Mouse (Mus musculus) kidney, embryonic 15.5 days (tissue): ENCODE measurements at regions not wholly inside any gene's neighbourhood (a gene's known extent, or its start where the extent isn't known, plus 50 kb on each side); places are given as distances from the start of the nearest gene placed in this dataset.

ENCODE experiments used
- ATAC-seq: fragments of 200-750 bp; cut with Nextera tagmentation; replicated peaks from 2 replicates; pipeline ENCODE4 v1.8.0; 2017; ENCODE audit warnings: moderate TSS enrichment; ENCODE audit not compliant: low FRiP score
- H3K27ac ChIP-seq: fragments of 300-500 bp; sonication (generic); 2 replicates; pipeline ENCODE4 v1.5.1; 2015; ENCODE audit warnings: mild to moderate bottlenecking, inconsistent platforms
- H3K27me3 ChIP-seq: fragments of 300-500 bp; sonication (generic); 2 replicates; pipeline ENCODE4 v1.6.1; 2015; ENCODE audit warnings: inconsistent platforms
- H3K36me3 ChIP-seq: fragments of 300-500 bp; sonication (generic); 2 replicates; pipeline ENCODE4 v1.6.1; 2015; ENCODE audit warnings: inconsistent platforms
- H3K4me1 ChIP-seq: fragments of 300-500 bp; sonication (generic); 2 replicates; pipeline ENCODE4 v1.6.1; 2015; ENCODE audit warnings: inconsistent platforms
- H3K4me2 ChIP-seq: fragments of 300-500 bp; sonication (generic); 2 replicates; pipeline ENCODE4 v1.6.1; 2015; ENCODE audit warnings: moderate library complexity, mild to moderate bottlenecking, inconsistent platforms
- H3K4me3 ChIP-seq: fragments of 300-500 bp; sonication (generic); replicated peaks from 2 replicates; pipeline ENCODE4 v1.5.1; 2015; ENCODE audit warnings: mild to moderate bottlenecking, inconsistent platforms
- H3K9ac ChIP-seq: fragments of 300-500 bp; sonication (generic); 2 replicates; pipeline ENCODE4 v1.6.1; 2015; ENCODE audit warnings: mild to moderate bottlenecking, inconsistent platforms
- H3K9me3 ChIP-seq: fragments of 300-500 bp; sonication (generic); replicated peaks from 2 replicates; pipeline ENCODE4 v1.6.1; 2016; ENCODE audit warnings: inconsistent platforms
- WGBS: fragments of 180-500 bp; shearing (Covaris S2); methylation state at CpG from one replicate; pipeline ENCODE4 v1.1.7; 2015; ENCODE audit warnings: mixed read lengths; 5-methylcytosine and 5-hydroxymethylcytosine counted together

DNA sequence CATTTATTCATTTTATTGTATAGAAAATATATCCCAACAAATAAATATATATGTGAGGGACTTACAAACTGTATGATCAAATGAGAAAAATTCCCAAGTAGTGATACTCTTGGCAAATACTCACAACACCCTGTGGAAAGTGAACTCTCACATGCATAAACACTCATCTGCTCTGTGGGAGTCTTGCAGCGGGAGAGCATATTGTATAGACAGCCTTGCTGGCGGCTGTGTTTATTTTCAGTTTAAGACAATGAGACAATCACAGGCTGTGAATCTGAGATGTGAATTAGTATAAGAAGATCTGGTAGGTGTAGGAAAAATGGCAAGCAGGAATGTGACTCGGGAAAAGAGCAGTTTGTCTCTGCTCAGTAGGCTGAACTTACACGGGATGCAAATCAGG, 2841.7 kb downstream of the Poteg start:
- Histone ChIP-seq H3K4me1 (no peaks in the 10 kb centered on the region), H3K27ac (no peak overlapping the region), H3K9me3 (no peaks in the 10 kb centered on the region), H3K9ac (no peak overlapping the region), H3K4me2 (no peak overlapping the region), H3K36me3 (no peaks in the 10 kb centered on the region), H3K27me3 (no peaks in the 10 kb centered on the region), H3K4me3 (no peak overlapping the region)
- ATAC-seq: no peak
- 35% methylated on average over 4 of the region's 4 CpGs for WGBS

- no peaks in the 10 kb centered on the region for H3K36me3 ChIP-seq
- H3K9me3 ChIP-seq: no peaks in the 10 kb centered on the region
- H3K4me1 ChIP-seq: no peaks in the 10 kb centered on the region
- H3K4me2 ChIP-seq: no peak overlapping the region
- H3K4me3 ChIP-seq: no peak overlapping the region
- H3K27me3 ChIP-seq: no peaks in the 10 kb centered on the region
- H3K27ac ChIP-seq: no peak overlapping the region
- no peak for ATAC-seq
- no peak overlapping the region for H3K9ac ChIP-seq
Measured at GRCm38 (mm10) chr8:30331201-30331600, 2883.7 kb downstream of the Poteg start.

GRCm38 (mm10) chr8:30333352-30333751, 2885.9 kb downstream of the Poteg start:
- Histone ChIP-seq H3K9me3 (no peaks in the 10 kb centered on the region), H3K27ac (no peak overlapping the region), H3K9ac (no peak overlapping the region), H3K36me3 (no peaks in the 10 kb centered on the region), H3K4me1 (no peaks in the 10 kb centered on the region), H3K27me3 (no peaks in the 10 kb centered on the region), H3K4me2 (no peak overlapping the region), H3K4me3 (no peak overlapping the region)
- no peak for ATAC-seq
- 62% methylated on average over 3 of the region's 3 CpGs for WGBS

GRCm38 (mm10) chr8:30359464-30359863, 2912.0 kb downstream of the Poteg start:
- Histone ChIP-seq H3K27me3 (no peaks in the 10 kb centered on the region), H3K4me1 (no peaks in the 10 kb centered on the region)

DNA sequence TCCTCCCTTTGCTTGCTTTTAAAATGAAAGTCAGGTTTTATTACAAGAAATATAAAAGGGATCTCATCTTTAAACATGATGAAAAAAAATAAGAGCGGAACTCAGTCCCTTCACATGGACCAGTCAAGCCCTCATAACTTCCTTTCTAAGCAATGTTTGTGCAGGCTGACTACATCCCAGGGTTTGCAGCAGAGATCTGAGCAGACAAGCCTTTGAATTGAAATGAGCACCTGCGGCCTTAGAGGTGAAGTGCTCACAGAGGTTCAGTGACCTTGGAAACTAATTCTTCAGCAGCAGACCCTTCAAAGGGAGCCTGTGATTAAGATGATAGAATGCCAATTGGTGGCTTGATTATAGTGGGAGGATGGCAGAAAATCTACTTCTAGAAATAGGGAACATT, 2918.3 kb downstream of the Poteg start:
- no peak overlapping the region for H3K4me2 ChIP-seq
- no peaks in the 10 kb centered on the region for H3K36me3 ChIP-seq
- ATAC-seq: no peak
- 70% methylated on average over 2 of the region's 2 CpGs for WGBS
- no peaks in the 10 kb centered on the region for H3K4me1 ChIP-seq
- H3K4me3 ChIP-seq: no peak overlapping the region
- no peak overlapping the region for H3K9ac ChIP-seq
- H3K9me3 ChIP-seq: no peaks in the 10 kb centered on the region
- no peak overlapping the region for H3K27ac ChIP-seq
- no peaks in the 10 kb centered on the region for H3K27me3 ChIP-seq

More at GRCm38 (mm10) chr8:30359464-30359863, 2912.0 kb downstream of the Poteg start:
- Histone ChIP-seq H3K9ac (no peak overlapping the region), H3K4me2 (no peak overlapping the region), H3K27ac (no peak overlapping the region), H3K9me3 (no peaks in the 10 kb centered on the region), H3K36me3 (no peaks in the 10 kb centered on the region), H3K4me3 (no peak overlapping the region)
- ATAC-seq: no peak
- 71% methylated on average over 1 of the region's 1 CpGs for WGBS

- H3K9ac ChIP-seq: no peak overlapping the region
- no peak overlapping the region for H3K4me2 ChIP-seq
- H3K9me3 ChIP-seq: no peaks in the 10 kb centered on the region
- no peaks in the 10 kb centered on the region for H3K36me3 ChIP-seq
- WGBS: 78% methylated on average over 2 of the region's 2 CpGs
- no peak overlapping the region for H3K27ac ChIP-seq
- H3K4me3 ChIP-seq: no peak overlapping the region
- no peak for ATAC-seq
- H3K27me3 ChIP-seq: no peaks in the 10 kb centered on the region
- no peaks in the 10 kb centered on the region for H3K4me1 ChIP-seq
Measured at GRCm38 (mm10) chr8:30391936-30392335, 2944.5 kb downstream of the Poteg start.

DNA sequence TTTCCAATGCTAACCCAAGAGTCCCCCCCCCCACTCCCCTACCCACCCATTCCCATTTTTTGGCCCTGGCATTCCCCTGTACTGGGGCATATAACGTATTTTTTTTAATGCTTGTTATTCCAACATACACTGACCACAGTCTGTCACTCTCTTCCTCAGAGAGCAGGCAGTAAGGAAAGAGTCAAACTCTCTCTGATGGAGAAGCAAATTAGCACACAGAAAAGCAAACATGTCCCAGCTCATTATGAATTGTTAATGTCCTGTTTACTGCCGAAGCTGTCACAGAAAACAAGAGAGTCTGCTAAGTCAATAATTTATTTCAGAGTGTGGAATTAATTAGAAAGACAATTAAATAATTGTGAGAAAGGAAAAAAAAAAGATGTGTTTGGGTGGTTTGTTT, 2989.1 kb upstream of the 5930422O12Rik start:
- Histone ChIP-seq H3K9ac (no peak overlapping the region), H3K4me2 (no peak overlapping the region), H3K27me3 (no peaks in the 10 kb centered on the region), H3K9me3 (no peaks in the 10 kb centered on the region), H3K27ac (no peak overlapping the region), H3K4me1 (no peaks in the 10 kb centered on the region), H3K4me3 (no peak overlapping the region), H3K36me3 (no peaks in the 10 kb centered on the region)
- 71% methylated on average over 2 of the region's 2 CpGs for WGBS
- ATAC-seq: no peak

DNA sequence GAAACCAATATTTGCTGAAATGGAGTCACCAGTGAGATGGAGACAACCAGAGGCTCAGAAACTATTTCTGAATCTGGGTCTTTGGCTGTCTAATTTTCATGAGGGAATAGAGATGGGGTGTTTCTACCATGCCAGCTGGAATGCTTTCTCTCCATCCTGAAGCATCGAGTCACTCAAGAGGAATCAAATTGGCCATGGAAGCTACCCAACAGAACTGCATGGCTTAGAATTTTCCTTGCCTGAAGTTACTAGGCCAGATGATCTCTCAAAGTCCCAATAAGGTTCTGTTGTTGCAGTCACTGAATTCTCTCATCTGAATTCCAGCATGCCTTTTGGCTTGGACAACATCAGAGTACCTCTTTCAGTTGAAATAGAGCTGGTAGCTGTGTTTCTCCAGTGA, 2986.7 kb upstream of the 5930422O12Rik start:
- H3K9me3 ChIP-seq: no peaks in the 10 kb centered on the region
- no peak for ATAC-seq
- H3K27ac ChIP-seq: no peak overlapping the region
- no peaks in the 10 kb centered on the region for H3K4me1 ChIP-seq
- H3K9ac ChIP-seq: no peak overlapping the region
- WGBS: 92% methylated on average over 1 of the region's 1 CpGs
- H3K4me2 ChIP-seq: no peak overlapping the region
- no peaks in the 10 kb centered on the region for H3K36me3 ChIP-seq
- H3K27me3 ChIP-seq: no peaks in the 10 kb centered on the region
- no peak overlapping the region for H3K4me3 ChIP-seq

- no peak overlapping the region for H3K27ac ChIP-seq
- no peaks in the 10 kb centered on the region for H3K36me3 ChIP-seq
- H3K4me1 ChIP-seq: no peaks in the 10 kb centered on the region
- no peak for ATAC-seq
- H3K4me3 ChIP-seq: no peak overlapping the region
- H3K9ac ChIP-seq: no peak overlapping the region
- 68% methylated on average over 2 of the region's 2 CpGs for WGBS
- no peaks in the 10 kb centered on the region for H3K9me3 ChIP-seq
- no peak overlapping the region for H3K4me2 ChIP-seq
- no peaks in the 10 kb centered on the region for H3K27me3 ChIP-seq
Measured at GRCm38 (mm10) chr8:30443874-30444273, 2984.6 kb upstream of the 5930422O12Rik start.

DNA sequence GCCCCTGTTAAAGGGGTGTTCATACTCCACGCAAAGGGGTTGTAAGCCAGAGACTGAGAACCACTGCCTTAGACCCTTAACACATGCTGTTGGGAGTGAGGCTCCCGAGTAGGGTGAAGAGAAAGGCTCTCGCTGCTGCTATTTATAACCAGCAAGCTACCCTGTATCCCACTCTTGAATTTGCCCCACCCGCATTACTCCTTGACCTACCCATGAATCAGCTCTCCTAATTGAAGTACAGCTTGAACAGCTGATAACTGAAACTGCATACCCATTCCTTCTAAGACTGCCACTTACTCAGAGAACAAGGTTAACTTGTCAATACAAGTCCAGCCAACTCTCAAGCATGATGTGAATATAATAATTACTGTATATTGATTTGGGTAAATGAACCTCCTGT, 2984.2 kb upstream of the 5930422O12Rik start:
- ATAC-seq: no peak

DNA sequence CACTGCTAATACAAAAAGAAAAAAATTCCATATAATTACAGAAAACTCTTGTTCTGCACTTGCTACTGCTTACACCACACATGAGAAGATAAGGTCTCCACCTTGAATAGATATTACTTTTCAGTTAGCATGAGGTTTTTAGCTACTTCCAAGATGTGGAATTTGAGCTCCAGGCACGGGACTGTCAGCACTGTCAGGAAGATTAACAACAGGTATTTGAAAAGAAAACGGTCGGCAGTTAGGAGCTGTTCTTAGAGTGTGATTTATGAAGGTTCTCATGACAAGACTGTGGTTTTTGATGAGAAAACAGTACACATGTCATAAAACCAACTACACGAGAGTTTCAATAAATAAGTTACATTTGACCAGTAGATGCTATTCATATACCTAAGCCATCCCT, 2970.4 kb upstream of the 5930422O12Rik start:
- Histone ChIP-seq H3K27ac (no peak overlapping the region), H3K4me2 (no peak overlapping the region), H3K27me3 (no peaks in the 10 kb centered on the region), H3K9me3 (no peaks in the 10 kb centered on the region), H3K4me3 (no peak overlapping the region), H3K36me3 (no peaks in the 10 kb centered on the region), H3K4me1 (no peaks in the 10 kb centered on the region), H3K9ac (no peak overlapping the region)
- 16% methylated on average over 4 of the region's 4 CpGs for WGBS
- ATAC-seq: no peak

More for the DNA sequence above, 2984.2 kb upstream of the 5930422O12Rik start:
- Histone ChIP-seq H3K36me3 (no peaks in the 10 kb centered on the region), H3K4me1 (no peaks in the 10 kb centered on the region), H3K9ac (no peak overlapping the region), H3K9me3 (no peaks in the 10 kb centered on the region), H3K4me3 (no peak overlapping the region), H3K4me2 (no peak overlapping the region), H3K27ac (no peak overlapping the region), H3K27me3 (no peaks in the 10 kb centered on the region)
- 76% methylated on average over 4 of the region's 4 CpGs for WGBS

- H3K9ac ChIP-seq: no peak overlapping the region
- 65% methylated on average over 3 of the region's 3 CpGs for WGBS
Measured at GRCm38 (mm10) chr8:30482956-30483355, 2945.6 kb upstream of the 5930422O12Rik start.

DNA sequence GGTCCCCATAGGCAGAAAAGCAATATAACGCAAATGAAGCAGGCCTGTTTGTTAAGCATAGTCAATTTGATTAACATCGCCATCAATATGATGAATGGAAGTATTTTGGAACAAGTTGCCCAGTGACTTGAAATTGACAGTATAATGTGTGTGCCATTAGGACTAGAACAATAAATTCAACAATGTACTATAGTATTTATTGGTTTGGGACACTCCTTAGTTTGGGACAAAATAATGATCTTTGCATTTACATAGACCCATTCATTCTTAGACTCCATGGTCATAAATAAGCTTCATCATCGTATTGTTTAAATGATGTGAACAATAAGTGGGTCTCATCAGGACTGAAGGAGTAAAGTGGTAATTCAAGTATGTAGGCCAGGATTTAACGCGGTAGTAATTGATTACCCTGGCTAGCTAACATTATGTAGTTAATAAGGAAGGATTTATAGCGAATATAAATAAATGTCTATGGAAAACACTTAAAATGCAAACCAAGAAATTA, 2933.6 kb upstream of the 5930422O12Rik start:
- H3K4me2 ChIP-seq: no peak overlapping the region
- H3K9me3 ChIP-seq: no peaks in the 10 kb centered on the region
- no peak for ATAC-seq
- no peaks in the 10 kb centered on the region for H3K4me1 ChIP-seq
- 56% methylated on average over 6 of the region's 6 CpGs for WGBS
- no peak overlapping the region for H3K4me3 ChIP-seq
- H3K36me3 ChIP-seq: no peaks in the 10 kb centered on the region
- H3K27ac ChIP-seq: no peak overlapping the region
- H3K27me3 ChIP-seq: no peaks in the 10 kb centered on the region
- no peak overlapping the region for H3K9ac ChIP-seq

More at GRCm38 (mm10) chr8:30482956-30483355, 2945.6 kb upstream of the 5930422O12Rik start:
- no peaks in the 10 kb centered on the region for H3K4me1 ChIP-seq
- no peaks in the 10 kb centered on the region for H3K27me3 ChIP-seq
- no peaks in the 10 kb centered on the region for H3K9me3 ChIP-seq
- H3K36me3 ChIP-seq: no peaks in the 10 kb centered on the region
- no peak overlapping the region for H3K4me3 ChIP-seq
- H3K27ac ChIP-seq: no peak overlapping the region
- no peak overlapping the region for H3K4me2 ChIP-seq
- ATAC-seq: no peak
